Mouse (Mus musculus) MEL (cell line): ENCODE results near the gene Nap1l5.
"Not testable (repeated sequence)": the region's sequence is repeated elsewhere in the genome, so short reads cannot be mapped to it uniquely, and the experiment has no call there.

ENCODE experiments used
- POLR2A ChIP-seq, 2 experiments: IDR thresholded peaks; 2 replicates each; pipeline ENCODE4 v1.6.1; 2011 to 2012; ENCODE audit warnings: low read length in 2 of 2, mild to moderate bottlenecking in 2 of 2, control low read depth in 1 of 2, improper control_type of control experiment in 1 of 2, low read depth in 1 of 2, moderate library complexity in 1 of 2; ENCODE audit not compliant: control insufficient read depth in 1 of 2, insufficient read depth in 1 of 2, poor library complexity in 1 of 2
- SIN3A ChIP-seq: IDR thresholded peaks from 2 replicates; pipeline ENCODE4 v1.6.1; 2012; ENCODE audit warnings: low read length, improper control_type of control experiment, inconsistent platforms
- UBTF ChIP-seq: IDR thresholded peaks from 2 replicates; pipeline ENCODE4 v1.6.1; 2012; ENCODE audit warnings: low read depth, mild to moderate bottlenecking, inconsistent platforms, low read length, improper control_type of control experiment, moderate library complexity, borderline replicate concordance; ENCODE audit not compliant: insufficient read depth
- ZC3H11A ChIP-seq: IDR thresholded peaks from 2 replicates; pipeline ENCODE4 v1.6.1; 2012; ENCODE audit warnings: low read depth, mild to moderate bottlenecking, inconsistent platforms, low read length, improper control_type of control experiment

DNA sequence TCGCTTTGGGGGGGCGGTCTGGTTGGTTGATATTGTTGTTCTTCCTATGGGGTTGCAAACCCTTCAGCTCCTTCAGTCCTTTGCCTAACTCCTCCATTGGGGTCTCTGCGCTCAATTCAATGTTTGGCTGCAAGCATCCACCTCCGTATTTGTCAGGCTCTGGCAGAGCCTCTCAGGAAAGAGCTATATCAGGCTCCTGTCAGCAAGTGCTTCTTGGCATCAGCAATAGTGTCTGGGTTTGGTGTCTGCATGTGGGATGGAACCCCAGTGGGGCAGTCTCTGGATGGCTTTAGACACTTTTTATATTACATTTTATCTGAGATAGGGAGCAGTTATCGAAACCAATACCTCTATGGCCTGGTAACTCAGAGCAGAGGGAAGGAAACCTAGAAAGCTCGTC lies 39.0 kb downstream of the Nap1l5 start:
- not testable (repeated sequence) for TF ChIP-seq SIN3A; POLR2A (IDR thresholded peaks at IDR 0.05; ENCODE audit: control insufficient read depth in 1 of 2, insufficient read depth in 1 of 2, low read depth in 1 of 2, low read length in 2 of 2, poor library complexity in 1 of 2); ZC3H11A; UBTF
